Comparison of ENCODE assay signal across 8 mouse cellular contexts in the genomic region with DNA sequence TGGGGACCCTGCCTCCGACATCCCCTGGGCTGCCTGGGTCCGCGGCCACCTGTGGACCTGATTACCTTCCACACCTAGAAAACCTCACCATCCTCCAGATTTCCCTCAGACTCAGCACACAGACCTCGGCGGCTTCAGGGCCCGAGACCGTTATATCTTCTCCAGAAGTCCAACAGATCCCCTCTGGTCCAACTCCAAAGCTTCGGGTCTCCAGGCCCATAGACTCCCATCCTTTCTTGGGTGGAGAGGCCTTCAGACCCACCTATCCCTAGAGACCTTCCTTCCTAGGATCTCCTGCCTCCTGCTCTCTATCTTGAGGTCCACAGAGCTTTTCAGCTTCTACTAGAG. TPM values are rescaled to one million over a fixed set of nuclear protein-coding genes. Genes with fewer than 3 reads are reported as not detected.
DNase-seq lines count a peak whose midpoint lies in the region; ATAC-seq and TF ChIP-seq lines count a peak whose summit lies in the region.

No protein-coding gene starts in this region.

- H3K27ac ChIP-seq in gastrocnemius, adult 2 months, result peak overlapping the region; percentile 80
- no peak overlapping the region for H3K27ac ChIP-seq in forebrain, embryonic 11.5 days (ENCODE audit: low read depth, low read length)
- H3K27ac ChIP-seq in liver, embryonic 13.5 days, result peak overlapping the region; percentile 47; the same call in 1 of the 2 replicates

- TF ChIP-seq CTCF in gastrocnemius, adult 2 months (IDR thresholded peaks at IDR 0.05), result no peak

- DNase-seq in gastrocnemius, adult 2 months, result no peak
- DNase-seq in gastrocnemius, postnatal 25 days, result no peak
- DNase-seq in 416B (ENCODE audit: low read depth), result peak; percentile 12
- DNase-seq in forebrain, embryonic 11.5 days (ENCODE audit: low spot score), result no peak
- no peak for DNase-seq in liver, embryonic 13.5 days
- no peak for DNase-seq in thymus, postnatal 4 days
- no peak for DNase-seq in thymus, postnatal 14 days
- DNase-seq in left cerebral cortex, postnatal 36 days (ENCODE audit: low spot score in 2 of 2), result no peak

- H3K4me2 ChIP-seq in forebrain, embryonic 11.5 days (ENCODE audit: low read depth, low read length, severe bottlenecking), result peak overlapping the region; percentile 58
- H3K4me2 ChIP-seq in liver, embryonic 13.5 days, result peak overlapping the region; percentile 91

- H3K9ac ChIP-seq in forebrain, embryonic 11.5 days (ENCODE audit: low read length), result peak overlapping the region; percentile 79
- peak overlapping the region; percentile 84 for H3K9ac ChIP-seq in liver, embryonic 13.5 days

- H3K4me1 ChIP-seq in forebrain, embryonic 11.5 days (replicated peaks; ENCODE audit: control insufficient read depth, insufficient read depth, low read length), result peaks cover 4% of the 10 kb centered on the region; the same call in 1 of the 2 replicates
- peaks cover 33% of the 10 kb centered on the region for H3K4me1 ChIP-seq in liver, embryonic 13.5 days (replicated peaks)

- intact Hi-C loops in gastrocnemius, adult 2 months (cut with DNase I), result loop anchor here (2.0 kb wide), 1 partner anchor 37 kb away; no protein-coding TSS in a partner anchor
- intact Hi-C loops in left cerebral cortex, postnatal 36 days (cut with DNase I), result loop anchor here (5.0 kb wide), 1 partner anchor 35 kb away; no protein-coding TSS in a partner anchor

- no peak for ATAC-seq in forebrain, embryonic 11.5 days (replicated peaks; ENCODE audit: low FRiP score)
- ATAC-seq in liver, embryonic 13.5 days (ENCODE audit: low read depth), result no peak

- H3K27me3 ChIP-seq in forebrain, embryonic 11.5 days (ENCODE audit: control insufficient read depth, insufficient read depth, low read length), result peaks cover 8% of the 10 kb centered on the region; the same call in 1 of the 2 replicates
- H3K27me3 ChIP-seq in liver, embryonic 13.5 days, result peaks cover 8% of the 10 kb centered on the region; the same call in 1 of the 2 replicates

- H3K36me3 ChIP-seq in forebrain, embryonic 11.5 days (ENCODE audit: control insufficient read depth, insufficient read depth, low read length), result no peaks in the 10 kb centered on the region
- H3K36me3 ChIP-seq in liver, embryonic 13.5 days, result no peaks in the 10 kb centered on the region

- H3K9me3 ChIP-seq in forebrain, embryonic 11.5 days (ENCODE audit: control insufficient read depth, low read length), result no peaks in the 10 kb centered on the region; the same call in 1 of the 2 replicates
- no peaks in the 10 kb centered on the region for H3K9me3 ChIP-seq in liver, embryonic 13.5 days (replicated peaks)

- H3K4me3 ChIP-seq in gastrocnemius, adult 2 months, result peak overlapping the region; percentile 97
- peak overlapping the region; percentile 77 for H3K4me3 ChIP-seq in forebrain, embryonic 11.5 days (ENCODE audit: low read depth, low read length)
- peak overlapping the region; percentile 78 for H3K4me3 ChIP-seq in liver, embryonic 13.5 days (replicated peaks)

- WGBS in forebrain, embryonic 11.5 days, result 11% methylated on average over 8 of the region's 8 CpGs
- WGBS in liver, embryonic 13.5 days (ENCODE audit: insufficient replicate concordance), result 4% methylated on average over 8 of the region's 8 CpGs

RNA-seq across cellular contexts. Expression of a gene that starts 8.6 kb away (rescaled TPM):
- 1 to 10 TPM; 4.7 to 5.9 TPM for total RNA-seq in gastrocnemius, adult 2 months (2021)
- 1 to 10 TPM; 3.9 to 4.1 TPM for total RNA-seq in gastrocnemius, postnatal 25 days (2021)
- polyA plus RNA-seq in forebrain, embryonic 11.5 days (2014; fragmentation: Nextera tagmentation; extraction: Ambion mirVana), result 25.3 and 27.4 TPM in 2 replicates
- polyA plus RNA-seq in liver, embryonic 13.5 days (2015; fragmentation: Nextera tagmentation; extraction: Ambion mirVana), result 8.6 and 8.7 TPM in 2 replicates
- 10 to 100 TPM; 18.9 to 24.3 TPM for total RNA-seq in left cerebral cortex, postnatal 36 days (2021)

RNA-seq across cellular contexts. Expression of a gene that starts 20.4 kb away (rescaled TPM):
- total RNA-seq in gastrocnemius, adult 2 months (2021), result not detected
- total RNA-seq in gastrocnemius, postnatal 25 days (2021), result not detected
- not detected in 2 replicates for polyA plus RNA-seq in forebrain, embryonic 11.5 days (2014; fragmentation: Nextera tagmentation; extraction: Ambion mirVana)
- polyA plus RNA-seq in liver, embryonic 13.5 days (2015; fragmentation: Nextera tagmentation; extraction: Ambion mirVana), result not detected in 2 replicates
- not detected for total RNA-seq in left cerebral cortex, postnatal 36 days (2021)

RNA-seq across cellular contexts. Expression of a gene that starts 49.0 kb away (rescaled TPM):
- total RNA-seq in gastrocnemius, adult 2 months (2021), result 100 to 1,000 TPM in 1 of 2 experiments, 10 to 100 TPM in 1; 67.5 to 103 TPM
- total RNA-seq in gastrocnemius, postnatal 25 days (2021), result 10 to 100 TPM; 38.9 to 56.7 TPM
- 16.2 and 28.6 TPM in 2 replicates for polyA plus RNA-seq in forebrain, embryonic 11.5 days (2014; fragmentation: Nextera tagmentation; extraction: Ambion mirVana)
- polyA plus RNA-seq in liver, embryonic 13.5 days (2015; fragmentation: Nextera tagmentation; extraction: Ambion mirVana), result 1.2 TPM in 2 replicates
- 10 to 100 TPM; 76.2 to 83.6 TPM for total RNA-seq in left cerebral cortex, postnatal 36 days (2021)
